Mouse (Mus musculus) neural tube, embryonic 15.5 days (tissue): ENCODE results near the gene Gm35549. TPM values are rescaled to one million over a fixed set of nuclear protein-coding genes. Genes with fewer than 3 reads are reported as not detected.
"Not testable (repeated sequence)": the region's sequence is repeated elsewhere in the genome, so short reads cannot be mapped to it uniquely, and the experiment has no call there.

Source experiments
- ATAC-seq: fragments of 200-750 bp; cut with Nextera tagmentation; 2 replicates; pipeline ENCODE4 v1.8.0; 2017; ENCODE audit warnings: mild to moderate bottlenecking, moderate TSS enrichment, moderate library complexity; ENCODE audit not compliant: low FRiP score
- H3K27ac ChIP-seq: fragments of 300-500 bp; sonication (generic); replicated peaks from 2 replicates; pipeline ENCODE4 v1.5.1; 2015; ENCODE audit warnings: mild to moderate bottlenecking, inconsistent platforms
- H3K27me3 ChIP-seq: fragments of 300-500 bp; sonication (generic); replicated peaks from 2 replicates; pipeline ENCODE4 v1.6.1; 2015; ENCODE audit warnings: inconsistent platforms
- H3K36me3 ChIP-seq: fragments of 300-500 bp; sonication (generic); 2 replicates; pipeline ENCODE4 v1.6.1; 2015; ENCODE audit warnings: inconsistent platforms
- H3K4me1 ChIP-seq: fragments of 300-500 bp; sonication (generic); 2 replicates; pipeline ENCODE4 v1.6.1; 2015; ENCODE audit warnings: inconsistent platforms
- H3K4me2 ChIP-seq: fragments of 300-500 bp; sonication (generic); 2 replicates; pipeline ENCODE4 v1.6.1; 2015; ENCODE audit warnings: inconsistent platforms, mild to moderate bottlenecking, moderate library complexity
- H3K4me3 ChIP-seq: fragments of 300-500 bp; sonication (generic); replicated peaks from 2 replicates; pipeline ENCODE4 v1.5.1; 2015; ENCODE audit warnings: mild to moderate bottlenecking, inconsistent platforms
- H3K9ac ChIP-seq: fragments of 300-500 bp; sonication (generic); replicated peaks from 2 replicates; pipeline ENCODE4 v1.6.1; 2015; ENCODE audit warnings: mild to moderate bottlenecking, inconsistent platforms
- H3K9me3 ChIP-seq: fragments of 300-500 bp; sonication (generic); replicated peaks from 2 replicates; pipeline ENCODE4 v1.6.1; 2016; ENCODE audit warnings: inconsistent platforms
- WGBS: fragments of 180-500 bp; shearing (Covaris S2); methylation state at CpG from one replicate; pipeline ENCODE4 v1.1.7; 2015; ENCODE audit warnings: mixed read lengths; 5-methylcytosine and 5-hydroxymethylcytosine counted together
- polyA plus RNA-seq: library from polyadenylated mRNA; unstranded; fragments of >200 nt; fragmentation: Nextera tagmentation; extraction: Ambion mirVana; gene quantifications from 2 replicates; pipeline ENCODE4 v1.2.1, GENCODE M21; 2015

The Gm35549 gene
- polyA plus RNA-seq, 1 experiment from 2014 or later: 0.55 TPM

DNA sequence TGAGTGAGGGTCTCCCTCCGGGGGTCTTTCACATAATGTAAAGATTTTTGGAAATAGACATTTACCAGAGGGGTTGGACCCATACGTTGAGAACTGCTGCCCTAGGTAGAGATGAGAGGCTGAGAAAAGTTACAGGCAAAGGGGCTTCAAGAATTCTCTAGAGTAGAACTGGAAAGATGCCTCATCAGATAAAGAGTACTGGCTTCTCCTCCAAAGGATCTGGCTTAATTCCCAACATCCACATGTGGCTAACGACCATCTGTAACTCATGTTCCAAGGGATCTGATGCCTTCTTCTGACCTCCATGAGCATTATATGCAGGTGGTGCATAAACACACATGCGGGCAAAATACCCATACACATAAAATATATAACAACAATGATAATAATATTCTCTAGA lies 11.8 kb upstream of the Gm35549 start:
- WGBS: 96% methylated on average over 4 of the region's 4 CpGs
- Histone ChIP-seq H3K4me1 (no peaks in the 10 kb centered on the region), H3K4me3 (no peak overlapping the region), H3K36me3 (peaks cover 93% of the 10 kb centered on the region), H3K27ac (no peak overlapping the region), H3K9ac (no peak overlapping the region), H3K27me3 (no peaks in the 10 kb centered on the region), H3K9me3 (0 out of 2 replicates have a peak, but pooled peaks cover 6% of the 10 kb centered on the region), H3K4me2 (no peak overlapping the region)
- ATAC-seq: no peak

DNA sequence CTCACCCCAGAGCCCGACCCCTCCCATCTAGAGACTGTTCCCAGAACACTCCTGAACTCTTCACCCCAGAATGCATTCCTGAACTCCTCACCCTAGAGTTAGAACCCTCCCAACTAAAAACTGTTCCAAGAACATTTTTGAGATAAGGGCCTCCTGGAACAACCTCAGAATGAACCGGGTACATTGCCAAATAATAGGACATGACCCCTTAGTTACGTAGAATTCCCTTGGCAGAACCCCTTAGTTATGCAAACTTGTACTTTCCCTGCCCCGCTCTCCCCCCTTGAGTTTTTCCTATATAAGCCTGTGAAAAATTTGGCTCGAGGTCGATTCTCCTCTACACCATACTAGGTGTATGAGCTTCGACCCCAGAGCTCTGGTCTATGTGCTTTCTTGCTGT lies 11.3 kb upstream of the Gm35549 start:
- H3K9me3 ChIP-seq, H3K4me1 ChIP-seq, H3K27ac ChIP-seq, H3K4me2 ChIP-seq, ATAC-seq, H3K27me3 ChIP-seq, H3K4me3 ChIP-seq, H3K9ac ChIP-seq: not testable (repeated sequence)
- 96% methylated on average over 2 of the region's 7 CpGs for WGBS
- peaks cover 93% of the 10 kb centered on the region for H3K36me3 ChIP-seq

DNA sequence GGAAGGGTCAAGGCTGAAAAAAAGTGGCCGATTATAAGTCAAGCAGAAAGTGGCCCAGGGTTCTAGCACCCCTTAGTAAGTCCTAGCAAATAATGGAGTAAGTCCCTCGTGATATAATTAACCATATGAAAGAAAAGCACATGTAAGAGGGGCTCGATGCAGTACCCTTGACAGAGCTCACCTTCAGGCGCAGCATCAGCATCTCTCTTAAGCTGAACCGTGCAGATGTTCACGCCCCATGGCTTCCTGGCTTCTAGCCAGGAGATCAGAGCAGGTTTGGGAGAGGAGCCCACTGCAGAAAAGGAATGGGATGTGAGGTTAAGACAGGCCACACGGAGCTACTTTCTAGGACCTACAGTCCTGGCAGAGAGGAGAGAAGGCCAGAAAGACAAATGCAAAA lies 10.7 kb upstream of the Gm35549 start:
- Histone ChIP-seq H3K4me2 (no peak overlapping the region), H3K27ac (no peak overlapping the region)
- WGBS: 93% methylated on average over 7 of the region's 7 CpGs

DNA sequence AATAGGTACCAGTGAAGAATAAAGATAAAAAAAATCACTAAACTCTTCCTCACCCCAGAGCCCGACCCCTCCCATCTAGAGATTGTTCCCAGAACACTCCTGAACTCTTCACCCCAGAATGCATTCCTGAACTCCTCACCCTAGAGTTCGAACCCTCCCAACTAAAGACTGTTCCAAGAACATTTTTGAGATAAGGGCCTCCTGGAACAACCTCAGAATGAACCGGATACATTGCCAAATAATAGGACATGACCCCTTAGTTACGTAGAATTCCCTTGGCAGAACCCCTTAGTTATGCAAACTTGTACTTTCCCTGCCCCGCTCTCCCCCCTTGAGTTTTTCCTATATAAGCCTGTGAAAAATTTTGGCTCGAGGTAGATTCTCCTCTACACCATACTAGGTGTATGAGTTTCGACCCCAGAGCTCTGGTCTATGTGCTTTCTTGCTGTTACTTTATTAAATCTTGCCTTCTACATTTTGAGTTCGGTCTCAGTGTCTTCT lies 4.0 kb upstream of the Gm35549 start:
- H3K9me3 ChIP-seq, H3K4me1 ChIP-seq, H3K27ac ChIP-seq, H3K4me2 ChIP-seq, H3K9ac ChIP-seq, H3K4me3 ChIP-seq, ATAC-seq, H3K27me3 ChIP-seq: not testable (repeated sequence)
- WGBS: 96% methylated on average over 7 of the region's 8 CpGs
- peaks cover 43% of the 10 kb centered on the region for H3K36me3 ChIP-seq

More for the DNA sequence above, 10.7 kb upstream of the Gm35549 start:
- Histone ChIP-seq H3K4me3 (no peak overlapping the region), H3K36me3 (peaks cover 93% of the 10 kb centered on the region), H3K4me1 (no peaks in the 10 kb centered on the region), H3K9ac (no peak overlapping the region), H3K27me3 (no peaks in the 10 kb centered on the region), H3K9me3 (0 out of 2 replicates have a peak, but pooled peaks cover 6% of the 10 kb centered on the region)
- no peak for ATAC-seq

DNA sequence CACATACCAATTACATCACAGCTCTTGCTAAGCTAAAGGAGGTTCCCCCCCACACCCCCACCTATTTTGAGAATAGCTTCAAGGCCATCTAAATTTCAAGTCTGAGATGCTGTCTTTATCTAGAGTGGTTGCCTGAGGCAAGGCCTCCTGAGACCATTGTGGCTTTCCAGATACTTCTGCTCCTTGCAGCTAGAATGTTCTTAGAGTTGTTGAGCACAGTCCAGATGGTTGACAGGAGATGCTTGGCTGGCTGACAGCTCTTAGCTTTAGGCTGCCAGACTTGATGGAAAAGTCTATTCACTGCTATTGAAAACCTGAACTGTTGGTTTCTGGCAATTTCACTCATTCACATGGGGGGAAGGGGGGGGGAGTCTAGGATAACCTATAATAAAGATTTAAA lies 2.3 kb upstream of the Gm35549 start:
- no peak overlapping the region for H3K4me2 ChIP-seq
- H3K4me1 ChIP-seq: no peaks in the 10 kb centered on the region
- no peak overlapping the region for H3K27ac ChIP-seq
- no peak overlapping the region for H3K9ac ChIP-seq
- no peaks in the 10 kb centered on the region for H3K27me3 ChIP-seq
- H3K9me3 ChIP-seq: no peaks in the 10 kb centered on the region
- no peak for ATAC-seq
- peaks cover 26% of the 10 kb centered on the region for H3K36me3 ChIP-seq
- H3K4me3 ChIP-seq: no peak overlapping the region

DNA sequence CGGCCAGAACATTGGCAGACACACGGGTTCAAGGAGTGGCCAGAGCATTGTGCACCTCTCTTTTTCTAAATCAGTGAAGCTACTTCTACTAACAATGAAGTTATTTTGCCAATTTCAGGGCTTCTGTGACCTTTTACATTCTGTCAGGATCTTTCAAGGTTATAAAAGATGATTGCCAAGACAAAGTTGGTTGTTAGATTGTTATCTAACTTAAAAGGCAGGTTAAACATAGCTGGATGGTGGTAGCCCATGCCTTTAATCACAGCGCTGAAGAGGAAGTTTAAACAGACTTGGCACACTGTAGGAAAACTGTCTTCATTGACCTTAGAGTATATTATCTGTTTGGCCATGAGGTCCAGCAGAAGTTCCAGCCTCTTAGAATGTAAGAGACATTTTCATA lies 1.8 kb upstream of the Gm35549 start:
- no peak overlapping the region for H3K4me3 ChIP-seq
- H3K27me3 ChIP-seq: no peaks in the 10 kb centered on the region
- peaks cover 20% of the 10 kb centered on the region for H3K36me3 ChIP-seq
- no peak overlapping the region for H3K9ac ChIP-seq
- WGBS: 91% methylated on average over 3 of the region's 3 CpGs
- H3K9me3 ChIP-seq: no peaks in the 10 kb centered on the region
- ATAC-seq: no peak
- no peak overlapping the region for H3K27ac ChIP-seq
- no peak overlapping the region for H3K4me2 ChIP-seq
- H3K4me1 ChIP-seq: no peaks in the 10 kb centered on the region

DNA sequence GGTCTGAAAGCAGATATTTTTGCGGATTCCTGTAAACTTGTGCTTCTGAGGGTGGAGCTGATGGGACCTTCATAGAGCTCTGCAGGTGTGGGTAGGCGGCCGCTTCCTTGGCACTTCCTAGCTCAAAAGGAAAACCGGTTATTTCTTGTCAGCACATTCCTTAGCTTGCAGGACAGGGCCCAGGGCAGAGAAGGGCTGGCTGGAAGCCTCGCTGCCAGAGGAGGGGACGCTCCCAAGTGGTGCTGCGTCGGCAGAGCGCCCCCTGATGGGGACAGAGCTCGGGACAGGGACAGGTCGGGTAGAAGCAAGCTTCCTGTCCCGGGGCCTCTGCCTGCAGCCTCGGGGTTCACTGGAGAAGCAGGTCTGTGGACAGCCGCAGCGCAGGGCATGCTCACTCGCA lies 6.2 kb downstream of the Gm35549 start:
- peaks cover 22% of the 10 kb centered on the region for H3K36me3 ChIP-seq
- 32% methylated on average over 16 of the region's 16 CpGs for WGBS
- no peaks in the 10 kb centered on the region for H3K9me3 ChIP-seq
- no peak overlapping the region for H3K9ac ChIP-seq
- no peaks in the 10 kb centered on the region for H3K27me3 ChIP-seq
- H3K4me3 ChIP-seq: no peak overlapping the region
- no peak overlapping the region for H3K4me2 ChIP-seq
- H3K27ac ChIP-seq: peak overlapping the region; percentile 56; the same call in 1 of the 2 replicates
- H3K4me1 ChIP-seq: peaks cover 10% of the 10 kb centered on the region
- no peak for ATAC-seq

DNA sequence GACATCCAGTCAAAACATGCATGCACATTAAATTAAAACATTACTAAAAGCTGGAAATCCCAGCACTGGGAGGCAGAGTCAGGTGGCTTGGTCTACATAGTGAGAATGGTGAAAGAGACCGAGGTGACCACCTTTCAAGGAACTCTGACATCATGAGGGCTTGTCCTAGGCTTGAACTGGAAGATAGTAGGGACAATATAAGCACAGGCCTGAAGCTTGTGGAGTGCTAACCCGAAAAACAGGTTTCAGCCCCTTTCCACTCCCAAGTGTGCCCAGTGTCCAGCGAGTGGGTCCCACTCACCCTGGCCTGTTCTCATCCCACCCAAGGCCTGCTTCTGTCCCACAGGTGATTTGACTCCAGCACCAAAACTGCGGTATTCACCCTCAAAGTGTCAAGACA lies 6.6 kb downstream of the Gm35549 start:
- no peak; the same call in 1 of the 2 replicates for ATAC-seq
- H3K9ac ChIP-seq: no peak overlapping the region
- 86% methylated on average over 4 of the region's 4 CpGs for WGBS
- H3K4me2 ChIP-seq: no peak overlapping the region
- H3K4me3 ChIP-seq: no peak overlapping the region
- H3K36me3 ChIP-seq: peaks cover 25% of the 10 kb centered on the region
- H3K9me3 ChIP-seq: no peaks in the 10 kb centered on the region
- H3K27ac ChIP-seq: peak overlapping the region; percentile 56
- peaks cover 10% of the 10 kb centered on the region for H3K4me1 ChIP-seq
- H3K27me3 ChIP-seq: no peaks in the 10 kb centered on the region

DNA sequence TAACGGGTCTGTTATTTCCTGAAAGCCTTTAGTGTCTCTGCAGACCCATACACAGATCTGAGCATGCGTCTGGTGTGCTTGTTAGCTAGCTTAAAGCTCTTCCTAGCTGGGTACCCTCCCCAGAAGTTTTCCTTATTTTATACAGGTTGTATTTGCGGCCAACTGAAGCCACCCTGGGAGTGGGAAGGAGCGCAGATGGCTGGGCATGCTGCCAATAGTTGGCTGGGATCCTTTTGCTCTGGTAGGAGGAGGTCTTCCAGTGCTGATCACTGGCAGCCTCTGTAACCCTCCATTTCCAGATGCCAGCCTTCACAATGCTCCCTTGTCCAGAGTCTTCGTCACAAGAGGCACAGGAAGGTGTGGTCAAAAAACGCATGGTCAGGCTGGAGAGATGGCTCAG lies 7.0 kb downstream of the Gm35549 start:
- ATAC-seq: peak; percentile 87
- H3K27ac ChIP-seq: peak overlapping the region; percentile 56
- 29% methylated on average over 6 of the region's 6 CpGs for WGBS

DNA sequence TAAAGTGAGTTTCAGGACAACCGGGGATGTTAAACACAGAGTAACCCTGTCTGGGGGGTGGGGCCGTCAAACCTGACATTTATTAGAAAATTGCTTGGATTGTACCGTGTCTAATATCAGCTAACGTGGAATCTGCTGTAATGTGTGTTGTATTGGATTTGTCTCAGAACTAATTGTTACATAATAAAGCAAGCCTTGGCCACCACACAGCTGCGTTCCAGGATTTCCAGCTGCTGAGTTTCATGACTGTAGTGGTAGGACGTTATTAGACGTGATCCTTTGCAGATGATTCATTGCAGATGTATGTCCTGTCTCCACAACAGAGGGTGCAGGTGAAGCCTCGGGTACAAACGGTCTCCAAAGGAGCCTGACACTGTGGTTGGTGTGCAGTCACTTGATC lies 7.7 kb downstream of the Gm35549 start:
- 56% methylated on average over 9 of the region's 9 CpGs for WGBS
- Histone ChIP-seq H3K4me1 (peaks cover 10% of the 10 kb centered on the region), H3K27me3 (no peaks in the 10 kb centered on the region), H3K4me3 (no peak overlapping the region), H3K4me2 (no peak overlapping the region), H3K36me3 (peaks cover 25% of the 10 kb centered on the region), H3K9ac (no peak overlapping the region), H3K27ac (peak overlapping the region; percentile 56), H3K9me3 (no peaks in the 10 kb centered on the region)
- no peak; the same call in 1 of the 2 replicates for ATAC-seq

More for the DNA sequence above, 7.0 kb downstream of the Gm35549 start:
- Histone ChIP-seq H3K36me3 (peaks cover 25% of the 10 kb centered on the region), H3K9me3 (no peaks in the 10 kb centered on the region), H3K4me2 (0 out of 2 replicates have a peak overlapping the region, but pooled peaks have one; percentile 2), H3K4me3 (no peak overlapping the region), H3K4me1 (peaks cover 10% of the 10 kb centered on the region), H3K27me3 (no peaks in the 10 kb centered on the region), H3K9ac (no peak overlapping the region)

DNA sequence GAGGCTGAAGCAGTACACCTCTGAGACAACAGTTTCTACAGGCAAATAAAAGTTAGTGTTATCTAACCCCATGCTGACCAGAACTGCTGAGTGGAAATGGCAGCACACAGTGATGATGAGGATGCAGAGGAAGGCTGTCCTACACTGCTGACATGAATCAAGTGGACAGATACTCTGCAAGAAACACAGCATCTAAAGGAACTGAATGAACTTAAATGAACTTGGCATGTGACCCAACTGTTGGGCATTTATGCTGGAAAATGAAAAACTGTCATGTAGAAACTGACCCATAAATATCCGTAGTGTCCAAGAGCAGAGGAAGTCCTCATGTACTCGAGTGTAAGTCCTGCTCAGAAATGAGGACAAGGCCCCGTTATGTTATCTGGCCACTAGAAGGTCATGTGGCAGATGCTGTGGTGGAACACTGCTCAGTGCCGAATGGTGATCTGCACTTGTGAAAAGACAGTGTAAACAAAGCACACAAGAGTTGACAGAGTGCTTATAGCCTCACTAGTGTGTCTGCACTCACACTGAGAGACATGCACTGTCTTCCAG lies 13.9 kb downstream of the Gm35549 start:
- no peak overlapping the region for H3K4me2 ChIP-seq
- H3K27ac ChIP-seq: no peak overlapping the region
- H3K27me3 ChIP-seq: no peaks in the 10 kb centered on the region
- H3K9ac ChIP-seq: no peak overlapping the region
- no peaks in the 10 kb centered on the region for H3K9me3 ChIP-seq
- H3K36me3 ChIP-seq: peaks cover 47% of the 10 kb centered on the region
- WGBS: 91% methylated on average over 4 of the region's 4 CpGs
- no peak overlapping the region for H3K4me3 ChIP-seq
- no peaks in the 10 kb centered on the region for H3K4me1 ChIP-seq
- ATAC-seq: no peak

DNA sequence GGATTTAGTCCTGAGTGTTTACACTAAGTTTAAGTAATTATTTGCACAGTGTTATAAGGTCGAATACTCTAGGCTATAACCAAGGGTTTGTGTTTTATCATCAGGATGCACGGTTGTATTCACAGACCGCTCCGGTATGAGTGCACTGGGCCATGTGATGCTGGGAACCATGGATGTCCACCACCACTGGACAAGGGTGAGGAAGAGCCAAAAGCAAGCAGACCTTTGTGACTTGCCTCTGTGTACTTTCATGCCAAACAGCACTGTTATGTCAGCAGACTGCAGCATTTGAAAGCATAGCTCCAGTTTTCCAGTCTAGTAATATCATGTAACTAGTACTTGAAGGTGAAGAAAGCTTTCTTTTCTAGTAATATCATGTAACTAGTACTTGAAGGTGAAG lies 17.1 kb downstream of the Gm35549 start:
- H3K4me3 ChIP-seq: no peak overlapping the region
- no peaks in the 10 kb centered on the region for H3K27me3 ChIP-seq
- WGBS: 93% methylated on average over 4 of the region's 4 CpGs
- H3K4me1 ChIP-seq: no peaks in the 10 kb centered on the region
- peaks cover 56% of the 10 kb centered on the region for H3K36me3 ChIP-seq
- no peaks in the 10 kb centered on the region for H3K9me3 ChIP-seq
- no peak overlapping the region for H3K27ac ChIP-seq
- H3K9ac ChIP-seq: no peak overlapping the region
- no peak overlapping the region for H3K4me2 ChIP-seq
- ATAC-seq: no peak
